Mouse (Mus musculus) ES-Bruce4 (cell line): ENCODE data around the gene Diaph3. TPM values are rescaled to one million over a fixed set of nuclear protein-coding genes. Genes with fewer than 3 reads are reported as not detected.

Experiments used
- H3K27ac ChIP-seq: 2 replicates; pipeline ENCODE4 v1.5.1; 2012; ENCODE audit warnings: low read length, inconsistent platforms; ENCODE audit not compliant: insufficient read depth
- H3K27me3 ChIP-seq: 2 replicates; pipeline ENCODE4 v1.6.1; 2012; ENCODE audit warnings: mild to moderate bottlenecking, low read length, inconsistent platforms; ENCODE audit not compliant: control insufficient read depth, poor library complexity, insufficient read depth, severe bottlenecking
- H3K36me3 ChIP-seq: 2 replicates; pipeline ENCODE4 v1.6.1; 2012; ENCODE audit warnings: inconsistent platforms, mild to moderate bottlenecking, low read length, moderate library complexity; ENCODE audit not compliant: control insufficient read depth, poor library complexity, insufficient read depth, severe bottlenecking
- H3K4me1 ChIP-seq: one replicate; pipeline ENCODE4 v1.8.1; 2011; ENCODE audit warnings: low read length; ENCODE audit not compliant: control insufficient read depth, insufficient read depth
- H3K4me3 ChIP-seq: 2 replicates; pipeline ENCODE4 v1.5.1; 2011; ENCODE audit warnings: low read depth, mild to moderate bottlenecking, low read length
- H3K9ac ChIP-seq: 2 replicates; pipeline ENCODE4 v1.6.1; 2012; ENCODE audit warnings: low read depth, mild to moderate bottlenecking, inconsistent platforms; ENCODE audit not compliant: poor library complexity, severe bottlenecking
- H3K9me3 ChIP-seq: replicated peaks from 2 replicates; pipeline ENCODE4 v1.6.1; 2012; ENCODE audit warnings: mild to moderate bottlenecking, low read length, inconsistent platforms; ENCODE audit not compliant: control insufficient read depth, poor library complexity, insufficient read depth, severe bottlenecking
- CTCF ChIP-seq: IDR thresholded peaks from one replicate; pipeline ENCODE4 v1.8.1; 2011; ENCODE audit warnings: low read depth, low read length
- EP300 ChIP-seq: IDR thresholded peaks from 2 replicates; pipeline ENCODE4 v1.6.1; 2011; ENCODE audit warnings: low read depth, low read length; ENCODE audit not compliant: insufficient read depth
- POLR2A ChIP-seq: IDR thresholded peaks from one replicate; pipeline ENCODE4 v1.8.1; 2011; ENCODE audit warnings: low read length; ENCODE audit not compliant: insufficient read depth
- polyA plus RNA-seq: library from polyadenylated mRNA; stranded (reverse); fragments of >200 nt; gene quantifications from 2 replicates; pipeline ENCODE4 v1.2.4, GENCODE M21; 2011; ENCODE audit warnings: low read depth; ENCODE audit not compliant: missing spikeins, insufficient read depth, insufficient read length

Diaph3 gene
- polyA plus RNA-seq, 1 experiment = 55.4 TPM

DNA sequence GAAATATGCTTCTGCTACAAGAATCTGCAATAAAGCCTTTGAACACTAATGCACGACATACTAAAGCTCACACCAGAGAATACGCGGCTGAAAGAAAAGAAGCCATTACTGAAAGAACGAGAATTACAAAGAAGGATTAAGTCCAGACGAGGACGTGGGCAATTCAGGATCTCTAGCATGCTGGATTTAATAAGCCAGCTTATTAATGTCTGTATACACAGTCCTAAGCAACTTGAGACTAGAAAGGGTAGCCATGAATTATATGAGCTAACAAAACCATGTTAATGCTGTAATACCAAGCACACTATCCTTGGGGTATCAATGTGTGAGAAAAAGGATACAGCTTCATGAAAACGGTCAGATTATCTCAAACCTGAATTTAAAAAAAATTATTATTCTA is 214.2 kb downstream of the Diaph3 start:
- H3K4me1 ChIP-seq = no peaks in the 10 kb centered on the region
- no peaks in the 10 kb centered on the region for H3K36me3 ChIP-seq
- H3K27ac ChIP-seq = no peak overlapping the region
- no peaks in the 10 kb centered on the region for H3K27me3 ChIP-seq
- H3K4me3 ChIP-seq = no peak overlapping the region
- H3K9ac ChIP-seq = no peak overlapping the region
- H3K9me3 ChIP-seq = no peaks in the 10 kb centered on the region
- no peak for TF ChIP-seq POLR2A
- no peak for TF ChIP-seq CTCF
- TF ChIP-seq EP300 = no peak

DNA sequence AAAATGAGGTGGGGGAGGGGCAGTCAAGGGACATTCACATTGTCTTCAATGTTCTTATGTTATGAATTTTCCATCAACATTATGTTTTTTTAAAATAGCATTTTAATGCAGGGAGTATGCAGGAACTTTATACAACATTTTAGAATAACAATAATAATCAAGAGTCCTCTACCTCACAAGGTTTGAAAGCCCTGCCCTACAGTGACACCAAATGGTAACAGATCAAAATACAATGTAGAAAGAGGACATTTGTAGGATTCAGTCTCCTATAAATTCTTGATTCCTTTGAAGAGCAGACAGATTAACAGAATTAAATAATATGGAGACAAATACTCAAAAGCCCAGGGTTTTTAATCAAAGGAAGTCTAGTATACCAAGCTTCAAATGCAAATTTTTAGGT is 242.1 kb downstream of the Diaph3 start:
- TF ChIP-seq POLR2A (no peak), CTCF (no peak), EP300 (no peak)
- Histone ChIP-seq H3K9ac (no peak overlapping the region), H3K36me3 (no peaks in the 10 kb centered on the region), H3K4me3 (no peak overlapping the region), H3K27me3 (no peaks in the 10 kb centered on the region), H3K27ac (no peak overlapping the region), H3K9me3 (peaks cover 4% of the 10 kb centered on the region; the same call in 1 of the 2 replicates), H3K4me1 (no peaks in the 10 kb centered on the region)

DNA sequence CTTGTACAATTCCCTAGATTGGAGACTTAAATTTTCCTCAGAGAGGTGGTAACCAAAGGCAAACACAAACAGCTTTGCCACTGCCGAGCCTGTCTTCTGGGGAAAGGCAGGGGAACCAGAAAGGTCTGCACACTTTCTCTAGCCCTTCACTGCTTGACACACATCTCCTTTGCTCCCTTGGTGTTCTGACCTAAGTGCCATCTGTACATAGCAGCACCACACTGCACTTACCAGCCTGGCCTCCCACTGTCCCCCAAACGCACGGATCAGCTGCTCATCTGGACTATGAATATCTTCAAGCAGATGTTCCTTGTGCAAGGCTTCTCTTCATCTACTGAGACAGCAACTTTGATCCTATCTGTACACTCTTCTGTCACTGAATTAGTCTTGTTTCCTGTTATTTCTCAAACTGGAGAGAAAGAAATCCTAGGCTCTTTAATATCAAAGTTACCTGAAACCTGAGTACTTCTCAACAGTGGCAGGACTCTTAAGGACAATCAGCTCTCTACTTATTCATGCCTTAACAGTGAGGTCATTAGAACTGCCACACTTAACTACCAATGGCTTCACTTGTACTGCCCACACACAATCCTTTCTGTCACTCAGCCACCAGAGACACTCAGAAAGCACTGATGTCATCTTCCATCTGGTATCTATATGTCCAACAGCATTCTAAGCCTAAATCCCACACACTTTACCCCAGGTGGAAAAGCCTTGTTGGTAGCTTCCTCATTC is 251.8 kb downstream of the Diaph3 start:
- H3K4me3 ChIP-seq = no peak overlapping the region
- H3K4me1 ChIP-seq = no peaks in the 10 kb centered on the region
- no peaks in the 10 kb centered on the region for H3K36me3 ChIP-seq
- no peaks in the 10 kb centered on the region for H3K27me3 ChIP-seq
- H3K27ac ChIP-seq = no peak overlapping the region
- peaks cover 4% of the 10 kb centered on the region; the same call in 1 of the 2 replicates for H3K9me3 ChIP-seq
- no peak for TF ChIP-seq POLR2A
- no peak for TF ChIP-seq CTCF
- no peak for TF ChIP-seq EP300
- H3K9ac ChIP-seq = no peak overlapping the region

DNA sequence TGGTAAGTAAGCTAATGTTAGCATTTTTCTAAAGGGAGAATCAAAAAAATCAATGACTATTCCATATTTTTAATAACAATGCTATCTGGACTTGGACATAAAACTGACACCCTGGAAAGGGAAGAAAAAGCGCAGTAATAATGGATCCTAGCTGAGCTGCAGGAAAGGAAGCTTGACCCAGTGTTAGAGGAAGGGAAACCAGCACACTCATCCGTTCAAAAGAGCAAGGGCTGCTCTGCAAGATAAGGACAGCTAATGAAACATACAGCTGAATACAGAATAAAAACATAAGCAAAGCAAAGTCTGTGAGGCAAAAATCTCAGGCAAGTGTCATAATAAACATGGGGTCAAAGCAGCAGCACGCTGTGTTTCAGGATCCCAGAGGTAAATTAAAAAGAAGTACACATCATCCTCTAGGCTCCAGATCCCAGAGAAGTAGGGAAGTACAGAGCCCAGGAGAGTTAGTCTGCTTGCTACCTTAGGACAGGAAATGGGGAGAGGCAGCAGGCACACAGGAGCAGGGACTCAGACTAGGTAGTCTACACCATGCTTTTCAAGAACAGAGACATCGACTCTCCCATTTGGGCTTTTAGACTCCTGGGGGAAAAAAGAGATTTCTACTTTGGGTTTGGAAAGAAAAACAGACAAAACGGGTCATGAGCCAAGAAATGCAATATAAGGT is 255.5 kb downstream of the Diaph3 start:
- Histone ChIP-seq H3K9me3 (0 out of 2 replicates have a peak, but pooled peaks cover 3% of the 10 kb centered on the region), H3K9ac (no peak overlapping the region), H3K27me3 (no peaks in the 10 kb centered on the region), H3K4me1 (no peaks in the 10 kb centered on the region), H3K4me3 (no peak overlapping the region), H3K27ac (no peak overlapping the region), H3K36me3 (no peaks in the 10 kb centered on the region)
- TF ChIP-seq POLR2A (no peak), EP300 (no peak), CTCF (no peak)

DNA sequence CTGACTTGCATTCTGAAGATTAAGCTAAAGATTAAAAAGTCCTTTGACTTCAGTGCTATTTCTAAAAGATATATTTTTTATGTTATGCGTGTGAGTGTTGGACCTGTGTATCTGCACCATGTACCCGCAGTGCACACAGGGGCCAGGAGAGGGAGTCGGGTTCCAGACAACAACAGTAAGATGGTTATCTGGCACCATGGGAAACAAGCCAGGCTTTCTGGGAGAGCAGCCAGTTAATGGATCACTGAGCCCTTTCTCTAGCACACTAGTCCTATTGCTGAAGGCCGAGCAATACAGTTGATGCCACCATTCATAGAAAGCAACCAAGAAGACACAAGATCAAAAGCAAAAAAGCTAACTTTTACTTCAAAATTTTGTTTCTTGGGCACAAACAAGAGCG is 271.5 kb downstream of the Diaph3 start:
- no peaks in the 10 kb centered on the region for H3K4me1 ChIP-seq
- no peaks in the 10 kb centered on the region for H3K27me3 ChIP-seq
- H3K36me3 ChIP-seq = no peaks in the 10 kb centered on the region
- H3K27ac ChIP-seq = no peak overlapping the region
- no peak overlapping the region for H3K9ac ChIP-seq
- TF ChIP-seq EP300 = no peak
- peak; percentile 65 for TF ChIP-seq CTCF
- no peaks in the 10 kb centered on the region for H3K9me3 ChIP-seq
- no peak overlapping the region for H3K4me3 ChIP-seq

DNA sequence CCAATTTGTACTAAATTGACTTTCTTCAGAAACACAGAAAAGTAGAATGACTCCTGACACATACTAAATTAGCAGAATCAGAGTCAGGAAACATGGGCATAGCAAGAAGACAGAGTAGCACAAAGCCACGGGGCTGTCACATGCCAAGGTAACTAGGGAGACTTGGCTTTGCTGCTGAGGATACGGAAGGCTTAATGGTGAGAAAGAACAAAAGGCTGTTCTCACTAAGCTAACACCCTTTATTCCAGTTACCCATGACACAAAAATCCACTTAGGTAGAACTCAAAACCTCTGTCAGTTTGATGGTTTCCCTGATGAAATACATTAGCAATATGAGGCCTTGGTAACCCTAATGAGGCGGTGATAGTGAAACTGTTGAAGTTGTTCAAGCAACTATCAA is 273.9 kb downstream of the Diaph3 start:
- H3K36me3 ChIP-seq = no peaks in the 10 kb centered on the region
- no peaks in the 10 kb centered on the region for H3K27me3 ChIP-seq
- TF ChIP-seq CTCF (no peak), POLR2A (no peak), EP300 (no peak)
- H3K27ac ChIP-seq = no peak overlapping the region
- H3K9me3 ChIP-seq = no peaks in the 10 kb centered on the region
- no peak overlapping the region for H3K9ac ChIP-seq
- H3K4me1 ChIP-seq = no peaks in the 10 kb centered on the region
- no peak overlapping the region for H3K4me3 ChIP-seq
